ENCODE assay signal across 8 mouse cellular contexts in genomic region chr10:120707771-120708750, GRCm38 (mm10).
DNase-seq lines count a peak whose midpoint lies in the region; ATAC-seq and TF ChIP-seq lines count a peak whose summit lies in the region.

No protein-coding gene starts in this region.

- H3K4me3 ChIP-seq in heart, embryonic 13.5 days, result no peak overlapping the region
- H3K4me3 ChIP-seq in hindbrain, postnatal 0 days (ENCODE audit: low read length), result no peak overlapping the region

- H3K4me1 ChIP-seq in heart, embryonic 13.5 days, result peaks cover 32% of the 10 kb centered on the region
- H3K4me1 ChIP-seq in hindbrain, postnatal 0 days (ENCODE audit: insufficient read depth, low read length), result peaks cover 5% of the 10 kb centered on the region; the same call in 1 of the 2 replicates

- peak overlapping the region; percentile 49 for H3K27ac ChIP-seq in heart, embryonic 13.5 days (replicated peaks)
- H3K27ac ChIP-seq in hindbrain, postnatal 0 days, result no peak overlapping the region

- peak overlapping the region; percentile 52 for H3K9ac ChIP-seq in heart, embryonic 13.5 days
- H3K9ac ChIP-seq in hindbrain, postnatal 0 days (replicated peaks; ENCODE audit: low read length), result no peak overlapping the region

- no peaks in the 10 kb centered on the region for H3K27me3 ChIP-seq in heart, embryonic 13.5 days (replicated peaks)
- no peaks in the 10 kb centered on the region for H3K27me3 ChIP-seq in hindbrain, postnatal 0 days (ENCODE audit: insufficient read depth, low read length)

- no peaks in the 10 kb centered on the region; the same call in 1 of the 2 replicates for H3K36me3 ChIP-seq in heart, embryonic 13.5 days
- no peaks in the 10 kb centered on the region for H3K36me3 ChIP-seq in hindbrain, postnatal 0 days (ENCODE audit: insufficient read depth, low read length)

- ATAC-seq in heart, embryonic 13.5 days (ENCODE audit: extremely low read depth, insufficient number of reproducible peaks, low FRiP score, low TSS enrichment), result no peak
- 0 out of 2 replicates have a peak, but pooled peaks have one; percentile 7 for ATAC-seq in hindbrain, postnatal 0 days

- no peak for DNase-seq in heart, postnatal 36 days
- DNase-seq in embryo, embryonic 9.5 days (ENCODE audit: extremely low spot score), result peak; percentile 83
- DNase-seq in hindbrain, postnatal 0 days (ENCODE audit: low spot score), result no peak
- DNase-seq in mesoderm, embryonic 11.5 days (ENCODE audit: low read depth, low spot score), result peak; percentile 77
- no peak for DNase-seq in layer of hippocampus, postnatal 36 days
- DNase-seq in right cerebral cortex, postnatal 25 days, result no peak
- DNase-seq in ovary, postnatal 14 days (ENCODE audit: low spot score), result no peak

- intact Hi-C loops in heart, postnatal 36 days (cut with DNase I), result no loop called here

- 24% methylated on average over 20 of the region's 20 CpGs for WGBS in heart, embryonic 13.5 days
- WGBS in hindbrain, postnatal 0 days, result 32% methylated on average over 20 of the region's 20 CpGs

- peak overlapping the region; percentile 55 for H3K4me2 ChIP-seq in heart, embryonic 13.5 days
- H3K4me2 ChIP-seq in hindbrain, postnatal 0 days (ENCODE audit: low read depth, low read length), result peak overlapping the region; percentile 2; the same call in 1 of the 2 replicates

- 0 out of 2 replicates have a peak, but pooled peaks cover 3% of the 10 kb centered on the region for H3K9me3 ChIP-seq in heart, embryonic 13.5 days
- no peaks in the 10 kb centered on the region for H3K9me3 ChIP-seq in hindbrain, postnatal 0 days (ENCODE audit: low read length)

- no peak for TF ChIP-seq CTCF in hindbrain, postnatal 0 days (IDR thresholded peaks at IDR 0.05; ENCODE audit: low read depth)

Comparison
In these comparisons a context has a peak if more than half of its experiments do, and no peak if none do; other contexts are left out.
1. DNase-seq: peak in embryo, embryonic 9.5 days (single experiment) and mesoderm, embryonic 11.5 days (single experiment); none in heart, postnatal 36 days (0 of 2), hindbrain, postnatal 0 days (single experiment), layer of hippocampus, postnatal 36 days (0 of 2), right cerebral cortex, postnatal 25 days (single experiment) and ovary, postnatal 14 days (single experiment).